Mouse (Mus musculus): ENCODE results near the gene Lhx2.

DNA sequence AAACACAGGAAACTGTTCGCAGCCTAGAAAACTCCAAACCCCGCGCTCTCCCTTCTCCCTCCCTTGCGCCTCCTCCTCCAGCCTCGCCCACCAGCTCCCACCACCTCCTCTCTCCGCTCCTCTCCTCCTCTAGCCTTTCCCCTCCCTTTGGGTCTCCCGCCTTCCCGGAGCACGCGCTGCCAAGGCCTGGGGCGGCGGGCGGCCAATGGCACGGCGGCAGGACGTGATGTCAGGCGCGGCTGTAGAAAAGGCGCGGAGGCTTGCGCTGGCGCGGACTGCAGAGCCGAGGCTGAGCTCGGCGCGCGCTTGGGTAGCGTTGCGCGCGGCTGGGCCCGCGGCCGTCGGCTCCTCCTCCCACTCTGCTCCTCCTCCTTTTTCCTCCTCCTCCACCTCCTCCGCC, 11.7 kb downstream of the Lhx2 start:
- TF ChIP-seq E2F4 (IDR thresholded peaks at IDR 0.05; ENCODE audit: insufficient read depth) = peak; percentile 31
- no peak for TF ChIP-seq MYOD1 (IDR thresholded peaks at IDR 0.05; ENCODE audit: control insufficient read depth in 1 of 3, insufficient read length in 2 of 3, low read depth in 2 of 3)
